Mouse (Mus musculus) gastrocnemius, postnatal 4 days (tissue): ENCODE results near the gene Tmem129. TPM values are rescaled to one million over a fixed set of nuclear protein-coding genes. Genes with fewer than 3 reads are reported as not detected.

ENCODE experiments used
- DNase-seq, 2 experiments: peaks; one replicate each; pipeline ENCODE4 v3.0.0; 2021 to 2022; ENCODE audit warnings: low spot score in 2 of 2, mixed read lengths in 2 of 2
- total RNA-seq, 2 experiments: library from RNA; stranded (reverse); gene quantifications; 2 replicates each; pipeline ENCODE4 v1.2.3; 2021

The Tmem129 gene
- total RNA-seq, 2 experiments from 2014 or later, result 26.5 to 27.1 TPM

DNA sequence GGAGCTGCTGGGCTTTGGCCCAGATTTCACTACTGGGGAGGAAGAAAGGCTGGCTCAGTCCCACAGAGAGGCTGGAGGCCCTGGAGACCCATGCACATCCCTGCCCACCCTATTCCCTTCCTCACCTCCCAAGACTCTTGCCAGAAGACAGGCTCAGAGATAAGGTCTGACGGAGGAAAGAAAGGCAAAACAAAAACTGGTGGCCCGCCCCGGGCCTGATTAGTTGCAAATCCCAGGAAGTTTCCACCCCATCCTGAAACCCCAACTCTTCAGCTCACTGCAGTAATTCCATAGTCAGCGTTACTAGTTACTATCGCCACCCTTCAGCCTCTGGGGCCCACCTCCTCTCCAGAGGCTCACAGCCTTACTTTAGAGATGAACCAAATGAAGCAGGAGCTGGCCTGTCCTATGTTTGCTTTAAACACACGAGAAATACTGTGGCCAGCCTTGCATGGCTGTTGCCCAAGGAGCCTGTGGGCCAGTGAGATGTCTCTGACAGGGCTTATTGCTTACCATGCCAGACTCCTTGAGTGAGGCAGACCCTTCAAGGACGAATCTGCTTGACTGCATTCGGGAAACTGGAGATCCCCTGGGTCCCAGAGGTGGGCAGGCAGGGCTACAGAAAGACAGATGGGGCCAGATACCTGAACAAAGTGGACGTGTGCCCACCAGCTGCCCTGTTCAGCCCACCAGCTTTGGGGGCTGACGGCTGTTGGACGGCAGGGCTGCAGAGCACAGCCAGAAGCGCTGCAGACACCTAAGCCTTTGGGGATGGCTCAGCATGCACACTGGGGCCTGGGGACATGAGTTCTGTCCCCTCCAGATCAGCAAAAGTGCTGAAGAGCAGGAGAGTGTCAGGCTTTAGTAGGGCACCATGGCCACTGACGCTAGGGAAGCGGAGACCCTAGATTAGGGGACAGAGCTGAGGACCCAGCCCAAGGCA is 30.3 kb upstream of the Tmem129 start:
- DNase-seq, result no peak

DNA sequence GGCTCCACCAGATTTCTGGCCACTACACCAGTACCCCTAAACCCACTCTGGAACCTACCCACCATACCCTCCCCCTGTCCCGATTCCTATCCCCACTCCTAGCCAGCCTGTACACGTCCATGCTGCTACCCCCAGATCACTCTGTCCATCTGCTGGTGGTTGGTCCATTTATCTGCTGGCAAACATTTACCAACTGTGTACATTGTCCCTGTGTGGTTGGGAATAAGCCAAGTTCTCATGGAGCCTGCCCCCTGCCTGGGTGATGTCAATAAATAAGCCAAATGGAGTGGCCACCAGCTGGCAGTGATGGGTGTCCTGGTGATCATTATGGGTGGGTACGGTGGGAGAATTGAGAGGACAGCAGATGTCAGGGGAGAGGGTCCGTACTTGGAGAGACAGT is 28.9 kb upstream of the Tmem129 start:
- DNase-seq, result no peak

DNA sequence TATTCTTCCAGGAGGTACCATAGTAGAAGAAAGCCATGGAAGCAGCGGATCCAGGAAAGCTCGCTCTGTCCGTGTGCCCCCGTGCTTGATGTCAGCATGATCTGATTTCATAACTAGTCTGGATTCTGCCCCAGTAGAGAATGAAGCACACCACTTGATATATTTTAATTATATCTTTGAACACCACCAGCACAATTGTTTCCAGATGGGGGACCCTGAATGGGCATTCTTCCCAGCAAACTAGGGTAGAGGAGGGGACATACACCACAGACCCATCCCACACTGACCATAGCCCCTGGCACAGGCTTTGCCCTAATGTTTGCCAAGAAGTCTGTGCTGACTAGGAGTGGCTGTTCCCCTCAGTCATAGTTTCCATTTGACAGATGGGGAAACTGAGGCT is 26.7 kb upstream of the Tmem129 start:
- no peak for DNase-seq

DNA sequence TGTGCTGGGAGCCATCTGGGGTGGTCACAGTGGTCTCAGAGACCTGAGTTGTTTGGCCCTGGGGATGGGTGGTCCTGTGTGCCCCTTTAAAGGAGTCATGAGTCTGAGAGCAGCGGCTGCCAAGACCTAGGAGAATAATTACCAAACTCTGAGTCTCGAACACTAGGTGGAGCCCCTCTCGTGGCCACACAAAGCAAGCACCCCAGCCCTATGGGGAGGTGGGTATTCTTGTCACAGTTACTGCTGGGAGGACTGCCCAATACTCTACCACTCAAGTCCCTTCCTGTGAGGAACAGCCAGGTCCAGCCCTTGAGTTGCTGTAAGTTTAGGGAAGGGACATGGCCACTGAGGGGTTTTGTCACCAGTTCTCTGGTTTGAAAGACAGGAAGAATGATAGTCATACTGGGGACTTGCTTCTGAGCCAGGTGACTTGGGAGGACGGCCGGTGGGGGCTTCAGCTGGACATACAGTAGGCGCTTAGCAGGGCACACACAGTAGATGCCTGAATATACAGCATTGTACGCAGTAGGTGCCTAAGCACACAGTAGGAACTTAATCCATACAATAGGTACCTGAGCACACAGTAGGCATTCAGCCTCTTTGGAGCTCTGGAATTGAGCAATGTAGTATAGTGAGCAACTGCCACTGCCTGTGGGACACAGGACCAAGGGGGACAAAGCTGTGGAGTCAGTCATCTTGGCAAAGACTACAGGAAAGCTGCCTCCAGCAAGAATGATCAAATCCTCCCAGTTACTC is 25.9 kb upstream of the Tmem129 start:
- DNase-seq, result no peak

DNA sequence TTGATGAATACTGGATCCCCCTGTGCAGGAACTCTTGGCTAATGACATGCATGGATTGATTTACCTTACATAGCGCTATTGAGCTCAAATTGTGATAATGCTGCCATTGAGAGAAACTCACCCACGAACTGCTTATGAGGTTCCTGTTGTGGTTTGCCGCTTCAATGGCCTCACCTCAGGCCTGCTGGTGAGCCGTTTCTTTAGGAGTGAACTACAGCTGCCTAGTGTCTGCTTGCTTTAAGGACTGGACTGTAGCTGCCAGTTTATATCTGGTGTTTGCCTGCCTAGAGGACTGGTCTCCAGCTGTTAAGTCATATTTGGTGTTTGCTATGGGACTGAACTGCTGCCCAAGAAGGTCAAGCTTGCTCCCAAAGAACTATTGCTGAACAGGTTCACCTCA is 24.7 kb upstream of the Tmem129 start:
- DNase-seq, result no peak

DNA sequence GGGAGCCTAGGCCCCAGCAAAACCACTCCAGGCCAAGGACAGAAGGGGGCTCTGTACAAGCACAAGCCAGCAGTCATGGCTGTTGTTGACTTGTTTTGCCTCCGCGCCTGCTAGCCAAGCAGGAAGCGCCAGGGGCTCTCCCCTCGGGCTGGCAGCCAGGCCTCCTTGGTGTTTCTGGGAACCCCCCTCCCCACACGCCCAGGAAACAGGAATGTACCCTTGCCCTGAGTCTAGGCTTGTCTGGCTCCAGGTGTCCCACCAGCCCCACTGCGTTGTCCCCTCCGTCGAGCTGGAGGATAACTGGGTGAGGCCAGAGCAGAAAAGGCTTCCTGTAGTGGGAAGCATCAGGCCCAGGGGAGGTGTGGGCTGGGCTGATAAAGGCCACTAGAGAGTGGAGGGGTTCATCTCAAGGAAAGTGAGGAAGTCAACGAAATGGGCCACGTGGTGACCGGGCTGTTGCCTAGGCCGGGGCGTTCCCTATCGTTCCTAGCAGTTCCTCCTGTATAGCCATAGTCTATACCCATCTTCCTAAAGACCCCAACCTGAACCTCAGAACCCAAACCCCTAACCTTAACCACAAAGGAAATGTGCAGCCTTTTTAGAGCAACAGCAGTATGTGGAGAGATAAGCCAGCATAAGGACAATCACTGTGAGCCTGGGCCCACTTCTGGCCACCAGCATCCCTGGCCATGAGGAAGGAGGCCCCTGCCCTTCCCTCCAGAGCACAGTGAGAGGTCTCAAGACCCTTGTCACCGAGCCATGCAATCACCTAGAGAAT is 23.6 kb upstream of the Tmem129 start:
- DNase-seq, result no peak

DNA sequence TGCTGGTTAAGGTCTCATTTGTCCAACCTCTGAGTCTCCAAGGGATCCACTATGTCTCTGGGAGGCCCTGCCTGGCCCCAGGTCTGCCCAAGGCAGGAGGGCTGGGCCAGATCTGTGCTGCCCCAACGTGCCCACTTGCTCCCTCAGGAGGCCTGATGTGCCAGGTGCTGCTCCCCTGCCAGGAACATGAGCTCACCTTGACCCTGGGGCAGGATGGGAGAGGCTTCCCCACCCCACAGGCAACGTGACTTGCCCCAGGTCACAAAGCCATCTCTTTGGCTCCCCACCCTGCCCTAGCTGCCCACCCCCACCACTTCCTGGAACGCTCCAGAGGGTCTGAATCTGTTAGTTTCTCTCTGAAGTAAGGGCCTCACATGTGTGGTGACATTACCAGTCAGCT is 22.8 kb upstream of the Tmem129 start:
- no peak for DNase-seq

DNA sequence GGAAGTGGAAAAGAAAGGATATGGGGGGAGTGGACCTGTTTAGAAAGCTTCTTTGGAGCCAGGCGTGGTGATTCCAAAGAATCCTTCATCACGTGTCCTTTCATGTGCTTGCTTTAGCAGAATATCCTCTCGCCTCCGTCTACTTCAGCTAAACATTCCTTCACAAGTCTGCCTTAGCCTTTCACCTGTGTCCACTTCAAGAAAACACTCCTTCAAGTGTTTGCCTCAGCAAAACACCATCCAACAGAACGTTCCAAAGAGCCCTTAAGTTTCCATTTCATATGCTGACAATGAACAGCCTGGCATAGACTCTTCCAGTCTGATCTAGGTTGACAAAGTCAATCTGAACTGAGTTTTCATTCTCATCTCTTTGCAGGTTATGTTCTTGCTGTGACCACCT is 20.0 kb upstream of the Tmem129 start:
- no peak for DNase-seq

DNA sequence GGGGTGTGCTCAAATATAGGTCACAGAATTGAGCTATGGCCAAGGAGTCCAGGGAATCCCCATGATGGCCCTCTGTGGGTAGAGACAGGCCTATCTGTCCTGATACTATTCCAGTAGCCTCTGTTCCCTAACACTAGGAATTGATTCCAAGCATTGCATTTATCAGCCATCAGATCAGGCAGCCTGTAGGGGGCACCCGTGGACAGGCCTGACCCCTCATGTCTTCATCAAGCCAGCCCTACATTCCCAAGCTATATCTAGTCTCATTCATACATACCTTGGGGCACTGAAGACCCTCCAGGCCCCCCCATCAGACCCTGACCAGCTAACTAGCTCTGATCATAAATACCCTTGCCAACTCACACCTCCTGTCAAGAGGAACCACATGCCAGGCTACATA is 17.7 kb upstream of the Tmem129 start:
- DNase-seq, result peak in 1 of 2 experiments; percentile 53

DNA sequence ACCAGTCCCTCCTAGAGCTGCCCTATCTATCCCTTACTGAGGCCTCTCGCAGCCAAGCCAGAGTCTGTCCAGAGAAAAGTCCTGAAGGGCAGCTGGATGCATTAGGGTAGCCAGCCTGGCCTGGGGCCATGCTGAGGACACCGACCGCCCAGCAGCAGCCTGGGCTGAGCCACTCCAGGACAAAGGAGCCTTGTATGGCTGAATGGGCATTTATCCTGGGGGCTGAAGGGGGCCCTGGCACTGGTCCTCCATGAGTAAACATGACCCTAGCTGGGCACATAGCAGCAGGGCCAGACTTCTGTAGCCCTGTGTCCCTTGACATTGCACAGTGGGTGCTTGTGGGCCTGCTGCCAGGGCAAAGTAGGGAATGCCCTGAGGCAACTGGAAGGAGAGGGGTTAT is 16.2 kb upstream of the Tmem129 start:
- peak in 1 of 2 experiments; percentile 41 for DNase-seq

DNA sequence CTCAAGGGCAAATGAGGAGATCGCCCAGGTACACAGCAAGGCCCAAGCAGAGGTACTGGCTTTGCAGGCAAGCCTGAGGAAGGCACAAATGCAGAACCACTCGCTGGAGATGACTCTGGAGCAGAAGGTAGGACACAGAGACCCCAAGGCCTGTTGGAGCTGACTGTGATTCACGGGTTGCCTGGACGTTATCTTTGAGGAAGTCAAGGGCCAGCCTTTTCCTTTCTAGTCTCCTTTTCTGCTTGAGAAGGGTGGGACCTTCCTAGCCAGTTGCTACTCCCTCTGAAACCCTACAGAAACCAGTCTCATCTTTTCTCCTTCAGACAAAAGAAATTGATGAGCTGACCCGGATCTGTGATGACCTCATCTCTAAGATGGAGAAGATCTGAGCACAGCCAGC is 13.4 kb upstream of the Tmem129 start:
- DNase-seq, result no peak

DNA sequence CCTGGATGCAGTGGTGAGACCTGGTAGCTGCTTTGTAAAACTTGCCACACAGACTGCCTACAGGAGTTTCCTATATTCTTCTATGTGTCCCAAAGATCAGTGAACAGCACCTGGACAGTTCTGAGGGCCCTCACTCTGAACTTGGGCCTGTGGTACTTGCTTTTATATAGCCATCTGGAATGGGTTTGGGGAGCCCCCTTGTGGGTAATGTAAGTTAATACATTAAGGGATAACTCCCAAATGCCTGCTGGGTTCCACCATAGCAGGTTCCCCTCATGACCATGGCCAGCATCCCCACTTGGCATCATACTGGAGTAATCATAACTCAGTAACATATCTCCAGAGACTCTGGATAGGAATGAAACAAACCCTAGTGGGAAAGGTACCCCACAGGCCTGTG is 10.0 kb upstream of the Tmem129 start:
- DNase-seq, result no peak

DNA sequence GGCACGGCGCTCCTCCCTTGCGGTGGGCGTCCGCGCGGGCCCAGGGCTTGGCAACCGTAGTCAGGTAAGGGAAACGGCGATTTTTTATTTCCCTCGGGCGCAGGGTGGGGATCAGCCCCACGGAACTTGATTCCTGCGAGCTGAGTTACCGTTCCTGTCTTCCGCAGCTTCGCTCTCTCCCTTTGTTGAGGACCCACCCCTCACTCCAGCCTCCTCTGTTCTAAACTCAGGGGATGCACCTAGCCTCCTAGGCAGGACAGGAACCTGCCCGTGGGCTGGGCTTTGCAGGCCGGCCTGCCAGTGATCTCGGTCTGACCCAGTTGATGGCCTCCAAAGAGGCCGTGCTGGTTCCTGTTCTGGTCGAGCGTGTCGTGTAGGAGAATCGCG is 441 bp upstream of the Tmem129 start:
- DNase-seq, result no peak

DNA sequence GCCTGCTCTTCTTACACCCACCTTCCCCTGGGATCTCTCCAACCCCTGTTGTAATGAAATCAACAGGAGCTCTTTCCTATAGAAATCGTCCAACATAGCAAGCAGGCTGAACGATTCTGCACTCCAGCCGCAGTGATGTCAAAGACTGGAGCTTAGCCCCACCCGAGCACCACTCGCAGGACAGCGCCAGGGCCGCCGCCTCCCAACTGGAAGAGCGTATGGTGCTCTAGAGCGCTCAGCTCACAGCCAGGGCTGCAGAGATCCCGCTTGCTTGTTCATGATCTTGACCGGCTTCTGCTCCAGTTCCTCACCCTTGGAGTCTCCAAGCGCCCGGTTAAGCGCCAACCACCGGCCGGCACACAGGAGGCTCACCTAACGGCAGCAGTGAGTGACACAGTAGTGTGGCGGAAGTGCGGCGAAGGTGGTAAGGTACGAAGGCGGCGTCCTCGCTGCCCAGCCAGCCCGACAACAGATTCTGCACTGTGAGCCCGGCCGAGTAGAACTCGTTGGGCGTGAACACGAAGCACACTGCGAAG is 897 bp downstream of the Tmem129 start:
- peak; percentile 40 to 70 for DNase-seq

DNA sequence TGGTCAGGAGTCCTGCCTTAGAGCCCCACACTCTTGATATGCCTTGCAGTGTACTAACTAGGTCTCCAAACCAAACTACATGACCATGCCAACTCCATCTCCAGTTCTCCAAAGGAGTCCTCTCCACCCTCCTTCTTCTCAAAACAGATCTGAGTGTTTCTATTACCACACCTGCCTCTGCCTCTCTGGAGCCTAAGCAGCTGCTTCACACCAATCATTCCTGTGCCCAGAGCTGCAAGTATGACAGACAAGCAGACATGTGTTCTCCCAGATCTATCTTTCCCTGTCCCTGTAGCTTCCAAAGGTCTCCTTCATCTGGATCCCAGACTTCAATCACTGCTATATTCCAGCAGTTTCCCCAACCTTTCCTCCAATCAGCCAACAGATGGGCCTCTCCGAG is 1.5 kb downstream of the Tmem129 start:
- no peak for DNase-seq

DNA sequence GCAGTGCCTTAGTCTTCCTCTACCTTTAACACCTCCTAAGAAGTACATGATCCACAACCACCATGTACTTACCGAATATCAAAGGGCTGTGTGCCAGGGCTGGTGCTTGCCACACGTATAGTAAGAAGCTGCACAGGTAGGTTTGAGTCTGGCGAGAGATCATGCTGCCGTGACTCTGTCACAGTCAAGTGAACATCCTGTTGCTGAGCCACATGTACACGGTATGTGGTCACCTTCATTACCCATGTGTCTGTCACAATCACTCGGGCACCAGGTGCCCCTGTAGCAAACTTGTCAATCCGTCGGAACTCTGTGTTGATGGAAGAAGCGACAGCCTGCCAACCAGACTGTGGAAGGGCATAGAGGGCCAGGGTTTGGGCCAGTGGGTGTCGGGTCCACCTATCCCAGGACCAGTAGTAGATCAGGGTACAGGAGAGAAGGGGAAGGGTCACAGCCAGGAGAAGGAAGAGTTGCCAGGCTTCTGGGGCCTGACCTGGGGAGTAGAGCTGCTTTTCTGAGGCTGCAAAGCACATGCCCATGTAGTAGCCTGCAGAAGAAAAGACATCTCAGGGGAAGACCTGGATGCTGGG is 2.9 kb downstream of the Tmem129 start:
- DNase-seq, result no peak

DNA sequence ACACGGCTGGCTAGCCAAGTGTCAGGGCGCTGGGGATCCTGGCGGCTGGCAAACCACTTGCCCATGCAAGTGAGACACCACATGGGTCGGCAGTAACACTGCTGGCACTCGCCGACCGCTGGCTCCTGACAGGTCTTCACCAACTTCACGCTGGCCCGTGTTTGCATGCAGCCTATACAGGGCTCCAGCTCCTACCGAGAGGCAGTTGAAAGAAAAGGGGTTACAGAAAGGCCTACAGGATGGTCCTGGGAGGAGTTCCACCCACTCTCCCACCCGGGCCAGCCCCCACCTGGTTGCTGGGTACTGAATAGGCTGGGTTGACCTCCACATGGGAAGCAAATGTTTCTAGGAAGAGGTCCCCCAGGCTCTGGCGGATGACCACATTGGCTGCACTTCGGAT is 3.8 kb downstream of the Tmem129 start:
- no peak for DNase-seq

DNA sequence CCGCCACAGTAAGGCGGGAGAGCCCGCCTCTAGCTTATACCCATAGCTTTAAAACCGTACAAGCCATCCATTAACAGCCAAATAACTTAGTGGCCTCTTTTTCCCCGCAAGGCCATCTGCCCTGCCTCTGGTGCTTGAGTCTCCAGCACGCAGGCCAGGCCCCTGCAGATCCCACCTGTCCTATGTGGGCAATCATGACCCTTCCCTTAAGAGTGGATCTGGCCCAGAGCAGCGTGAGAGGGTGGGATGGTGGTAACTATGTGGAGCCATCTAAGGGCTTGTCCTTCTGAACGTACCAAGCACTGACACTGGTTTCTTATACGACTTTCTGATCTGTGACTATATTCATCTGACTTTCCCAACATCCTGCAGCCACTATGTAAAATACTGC is 5.4 kb downstream of the Tmem129 start:
- DNase-seq, result no peak

DNA sequence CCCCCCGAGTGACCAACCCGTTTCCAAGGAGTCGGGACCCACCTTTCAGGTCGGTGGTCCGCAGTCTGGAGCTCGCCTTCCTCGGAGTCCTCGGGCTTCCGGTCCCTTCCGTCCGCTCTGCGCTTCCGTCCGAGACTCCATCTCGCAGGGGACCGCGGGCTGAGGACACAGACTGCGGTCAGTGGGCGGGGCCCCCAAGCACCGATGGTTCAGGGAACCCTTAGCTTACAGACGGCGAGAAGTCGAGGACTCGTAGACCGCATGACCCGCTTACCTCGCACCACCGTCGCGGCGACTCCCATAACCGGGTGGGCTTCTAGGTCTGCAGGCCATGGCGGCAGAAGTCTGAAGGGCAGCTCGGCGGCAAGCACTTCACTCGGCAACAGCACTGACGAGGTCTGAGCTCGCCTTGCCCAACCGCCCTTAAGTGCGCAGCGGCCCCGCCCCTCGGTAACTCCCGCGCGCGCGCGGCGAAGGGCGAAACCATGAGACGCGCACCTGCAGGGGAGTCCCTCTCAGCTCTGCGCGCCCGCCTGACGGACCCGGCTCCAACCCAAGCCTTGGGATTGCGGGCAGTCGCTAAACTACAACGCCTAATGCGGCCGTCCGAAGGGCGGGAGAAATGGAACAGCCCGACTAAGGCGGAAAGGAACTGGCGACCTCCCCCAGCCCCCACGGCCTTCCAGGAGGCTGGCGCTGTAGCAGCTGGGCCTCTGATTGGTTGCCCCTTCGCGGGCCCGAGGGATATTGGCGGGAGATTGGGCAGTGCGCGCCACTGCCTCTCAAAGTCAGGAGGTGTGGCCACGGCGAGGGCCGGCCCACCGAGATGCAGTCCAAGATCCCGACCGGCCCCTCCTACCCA is 6.1 kb downstream of the Tmem129 start, which contains the start of gene Slbp:
Gene Slbp, minus strand, starts transcription at position 654 of the 862 bp plus-strand sequence.
- DNase-seq, result peak; percentile 93 to 96

DNA sequence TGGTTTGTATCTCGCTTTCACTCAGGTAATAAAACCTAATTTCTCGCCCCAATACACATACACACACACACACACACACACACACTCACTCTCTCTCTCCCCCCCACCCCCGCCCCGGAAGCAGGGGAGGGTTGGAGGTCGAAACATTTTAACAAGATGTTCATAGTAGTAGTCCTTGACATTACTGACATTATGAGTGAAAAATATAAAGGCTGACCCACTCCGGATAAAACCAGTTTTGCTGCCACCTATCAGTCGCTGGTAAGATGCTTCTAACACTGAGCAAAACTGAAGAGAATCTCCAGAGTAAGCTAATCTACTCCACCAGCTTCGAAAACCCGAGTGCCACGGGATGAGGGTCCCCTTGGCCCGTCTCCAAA is 6.7 kb downstream of the Tmem129 start:
- DNase-seq, result no peak
